Mouse (Mus musculus): ENCODE measurements at regions not wholly inside any gene's neighbourhood (a gene's known extent, or its start where the extent isn't known, plus 50 kb on each side); places are given as distances from the start of the nearest gene placed in this dataset.
A peak's percentile ranks its signal among the peaks of the same experiment; 100 is the strongest.
"Not testable (repeated sequence)": the region's sequence is repeated elsewhere in the genome, so short reads cannot be mapped to it uniquely, and the experiment has no call there.

DNA sequence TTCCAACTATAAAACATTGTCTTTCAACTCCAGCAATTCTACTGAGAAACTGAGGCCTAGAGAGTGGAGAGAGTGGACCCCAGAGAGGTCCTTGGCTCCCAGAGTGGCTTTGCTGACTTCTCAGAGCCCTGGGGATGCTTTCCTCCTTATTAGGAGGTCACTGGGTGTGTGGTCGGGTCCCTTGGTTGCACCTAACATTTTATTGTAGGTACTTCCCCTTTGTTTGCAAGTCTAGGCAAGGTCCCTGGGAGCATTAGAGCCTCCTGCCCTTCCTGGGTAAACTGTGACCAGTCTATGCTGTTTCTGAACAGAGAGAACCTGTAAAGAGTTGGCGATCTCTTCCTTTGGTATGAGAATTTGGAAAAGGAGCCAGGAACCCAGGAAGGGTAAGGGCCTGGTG, 110.5 kb downstream of the Fam43a start:
- no peak for ATAC-seq (ENCODE audit: low read depth)

DNA sequence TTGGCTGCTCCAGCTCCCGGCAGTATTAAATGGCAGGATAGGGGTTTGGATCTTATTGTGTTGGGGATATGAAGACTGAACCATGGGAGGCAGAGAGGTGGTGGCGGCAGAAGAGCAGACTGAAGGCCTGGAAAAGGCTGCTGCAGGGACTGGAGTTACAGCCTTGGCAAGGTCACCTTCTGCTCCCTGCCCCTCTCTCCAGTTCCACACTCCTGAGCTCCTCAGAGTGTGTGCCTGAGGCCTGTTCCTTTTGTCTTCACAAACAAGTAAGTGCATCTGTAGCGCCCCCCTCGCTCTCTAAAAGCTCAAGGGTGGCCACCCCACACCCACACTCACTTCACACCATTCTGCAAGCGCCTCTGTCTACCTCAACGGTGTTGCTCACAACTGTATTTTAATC, 113.0 kb downstream of the Fam43a start:
- ATAC-seq (ENCODE audit: low read depth): no peak
- H3K9me3 ChIP-seq (ENCODE audit: control insufficient read depth, low read length): no peaks in the 10 kb centered on the region
- no peak overlapping the region for H3K4me3 ChIP-seq (ENCODE audit: low read depth, low read length)

More for the DNA sequence above, 110.5 kb downstream of the Fam43a start:
- H3K4me3 ChIP-seq (ENCODE audit: low read depth, low read length): no peak overlapping the region
- WGBS: 69% methylated on average over 2 of the region's 2 CpGs
- no peak overlapping the region for H3K27ac ChIP-seq (replicated peaks; ENCODE audit: low read depth, low read length)
- H3K36me3 ChIP-seq (ENCODE audit: control insufficient read depth, insufficient read depth, low read length): no peaks in the 10 kb centered on the region
- H3K4me2 ChIP-seq (ENCODE audit: low read depth, low read length): no peak overlapping the region
- H3K4me1 ChIP-seq (ENCODE audit: control insufficient read depth, insufficient read depth, low read length): no peaks in the 10 kb centered on the region
- DNase-seq (ENCODE audit: low spot score): no peak
- no peak overlapping the region for H3K9ac ChIP-seq (ENCODE audit: low read depth, low read length)
- no peaks in the 10 kb centered on the region for H3K27me3 ChIP-seq (replicated peaks; ENCODE audit: control insufficient read depth, insufficient read depth, low read length)
- no peaks in the 10 kb centered on the region for H3K9me3 ChIP-seq (ENCODE audit: control insufficient read depth, low read length)

DNA sequence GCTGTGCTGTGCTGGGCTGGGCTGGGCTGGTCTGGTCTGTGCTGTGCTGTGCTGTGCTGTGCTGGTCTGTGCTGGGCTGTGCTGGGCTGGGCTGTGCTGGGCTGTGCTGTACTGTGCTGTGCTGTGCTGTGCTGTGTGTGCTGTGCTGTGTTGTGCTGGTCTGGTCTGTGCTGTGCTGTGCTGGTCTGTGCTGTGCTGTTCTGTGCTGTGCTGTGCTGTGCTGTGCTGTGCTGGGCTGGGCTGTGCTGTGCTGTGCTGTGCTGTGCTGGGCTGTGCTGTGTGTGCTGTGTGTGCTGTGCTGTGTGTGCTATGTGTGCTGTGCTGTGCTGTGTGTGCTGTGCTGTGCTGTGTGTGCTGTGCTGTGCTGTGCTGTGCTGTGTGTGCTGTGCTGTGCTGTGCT, 118.1 kb downstream of the Fam43a start:
- not testable (repeated sequence) for H3K36me3 ChIP-seq (ENCODE audit: control insufficient read depth, insufficient read depth, low read length); H3K9ac ChIP-seq (ENCODE audit: low read depth, low read length); ATAC-seq (ENCODE audit: low read depth); H3K4me3 ChIP-seq (ENCODE audit: low read depth, low read length); H3K27ac ChIP-seq (replicated peaks; ENCODE audit: low read depth, low read length); H3K9me3 ChIP-seq (ENCODE audit: control insufficient read depth, low read length); H3K4me1 ChIP-seq (ENCODE audit: control insufficient read depth, insufficient read depth, low read length); H3K27me3 ChIP-seq (replicated peaks; ENCODE audit: control insufficient read depth, insufficient read depth, low read length); DNase-seq (ENCODE audit: low spot score); H3K4me2 ChIP-seq (ENCODE audit: low read depth, low read length)

More for the DNA sequence above, 113.0 kb downstream of the Fam43a start:
- Histone ChIP-seq H3K4me2 (ENCODE audit: low read depth, low read length) (no peak overlapping the region), H3K27ac (replicated peaks; ENCODE audit: low read depth, low read length) (no peak overlapping the region), H3K9ac (ENCODE audit: low read depth, low read length) (no peak overlapping the region), H3K4me1 (ENCODE audit: control insufficient read depth, insufficient read depth, low read length) (no peaks in the 10 kb centered on the region), H3K27me3 (replicated peaks; ENCODE audit: control insufficient read depth, insufficient read depth, low read length) (no peaks in the 10 kb centered on the region), H3K36me3 (ENCODE audit: control insufficient read depth, insufficient read depth, low read length) (no peaks in the 10 kb centered on the region)
- WGBS: 75% methylated on average over 6 of the region's 6 CpGs
- no peak for DNase-seq (ENCODE audit: low spot score)

DNA sequence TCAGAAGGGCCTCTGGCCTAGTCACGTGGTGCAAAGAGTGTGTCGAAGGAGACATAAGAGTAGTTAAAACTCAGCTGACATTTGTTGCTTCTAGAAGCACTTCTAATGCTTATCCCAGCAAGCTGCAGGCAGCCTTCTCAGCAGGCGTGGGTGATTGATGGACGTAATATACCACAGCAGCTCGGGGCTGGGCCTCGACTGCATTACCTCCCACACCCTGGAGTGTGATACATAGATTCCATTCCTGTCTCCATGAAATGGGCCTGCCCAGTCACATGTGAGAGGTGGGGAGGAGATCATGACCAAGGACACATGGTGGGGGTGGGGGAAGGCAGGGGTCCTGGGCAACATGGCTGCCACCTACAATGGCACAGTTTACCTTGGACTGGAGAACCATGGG, 121.3 kb downstream of the Fam43a start:
- no peaks in the 10 kb centered on the region for H3K9me3 ChIP-seq (ENCODE audit: control insufficient read depth, low read length)
- ATAC-seq (ENCODE audit: low read depth): no peak
- no peaks in the 10 kb centered on the region for H3K27me3 ChIP-seq (replicated peaks; ENCODE audit: control insufficient read depth, insufficient read depth, low read length)
- no peak overlapping the region for H3K27ac ChIP-seq (replicated peaks; ENCODE audit: low read depth, low read length)
- DNase-seq (ENCODE audit: low spot score): no peak
- no peak overlapping the region for H3K9ac ChIP-seq (ENCODE audit: low read depth, low read length)
- H3K4me3 ChIP-seq (ENCODE audit: low read depth, low read length): no peak overlapping the region
- WGBS: 56% methylated on average over 6 of the region's 6 CpGs
- 0 out of 2 replicates have a peak, but pooled peaks cover 3% of the 10 kb centered on the region for H3K4me1 ChIP-seq (ENCODE audit: control insufficient read depth, insufficient read depth, low read length)
- H3K36me3 ChIP-seq (ENCODE audit: control insufficient read depth, insufficient read depth, low read length): no peaks in the 10 kb centered on the region
- no peak overlapping the region for H3K4me2 ChIP-seq (ENCODE audit: low read depth, low read length)

DNA sequence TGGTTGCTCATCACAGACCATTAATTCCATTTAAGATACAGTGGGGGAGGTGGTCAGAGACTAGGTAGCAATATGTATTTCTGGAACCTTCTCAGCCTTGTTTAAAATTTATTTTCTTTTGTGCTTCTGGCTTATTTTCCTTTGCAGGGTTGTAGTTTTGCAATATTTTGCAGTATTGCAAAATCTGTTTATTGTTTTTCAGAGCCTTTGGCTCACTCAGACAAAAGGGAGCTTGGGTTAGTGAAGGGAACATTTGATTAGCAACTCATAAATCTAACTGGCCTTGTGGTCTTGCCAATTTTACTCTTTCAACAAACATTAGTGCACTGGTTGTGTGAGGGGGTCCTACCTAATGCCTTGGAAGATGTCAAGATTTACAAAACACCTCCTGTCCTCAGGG, 121.7 kb downstream of the Fam43a start:
- ATAC-seq (ENCODE audit: low read depth) (no peak), DNase-seq (ENCODE audit: low spot score) (no peak)
- Histone ChIP-seq H3K9me3 (ENCODE audit: control insufficient read depth, low read length) (no peaks in the 10 kb centered on the region), H3K4me1 (ENCODE audit: control insufficient read depth, insufficient read depth, low read length) (0 out of 2 replicates have a peak, but pooled peaks cover 3% of the 10 kb centered on the region), H3K27me3 (replicated peaks; ENCODE audit: control insufficient read depth, insufficient read depth, low read length) (no peaks in the 10 kb centered on the region), H3K4me2 (ENCODE audit: low read depth, low read length) (no peak overlapping the region), H3K4me3 (ENCODE audit: low read depth, low read length) (no peak overlapping the region), H3K27ac (replicated peaks; ENCODE audit: low read depth, low read length) (no peak overlapping the region), H3K36me3 (ENCODE audit: control insufficient read depth, insufficient read depth, low read length) (no peaks in the 10 kb centered on the region), H3K9ac (ENCODE audit: low read depth, low read length) (no peak overlapping the region)

DNA sequence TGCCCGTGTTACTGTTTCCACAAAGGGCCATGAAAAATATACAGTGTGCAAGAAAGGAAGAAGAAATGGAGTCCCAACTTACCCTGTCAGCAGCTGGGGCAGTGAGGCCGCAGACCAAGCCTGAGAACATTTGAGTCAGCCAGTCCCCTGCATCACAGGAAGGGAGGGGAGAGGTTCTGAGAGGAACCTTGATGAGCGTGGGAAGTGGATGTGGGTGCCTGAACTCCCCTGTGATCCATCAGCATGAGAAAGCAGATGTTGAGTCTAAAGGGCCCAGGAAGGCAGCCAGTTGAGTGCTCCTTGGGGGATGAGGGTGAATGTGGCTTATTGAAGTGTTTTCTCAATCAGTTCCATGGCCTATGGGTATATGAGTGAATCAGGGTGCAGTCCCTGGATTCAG, 122.8 kb downstream of the Fam43a start:
- no peaks in the 10 kb centered on the region for H3K36me3 ChIP-seq (ENCODE audit: control insufficient read depth, insufficient read depth, low read length)
- H3K4me1 ChIP-seq (ENCODE audit: control insufficient read depth, insufficient read depth, low read length): 0 out of 2 replicates have a peak, but pooled peaks cover 3% of the 10 kb centered on the region
- H3K9ac ChIP-seq (ENCODE audit: low read depth, low read length): no peak overlapping the region
- DNase-seq (ENCODE audit: low spot score) (no peak), ATAC-seq (ENCODE audit: low read depth) (no peak)
- no peak overlapping the region for H3K4me3 ChIP-seq (ENCODE audit: low read depth, low read length)
- H3K9me3 ChIP-seq (ENCODE audit: control insufficient read depth, low read length): peaks cover 8% of the 10 kb centered on the region; the same call in 1 of the 2 replicates
- H3K27ac ChIP-seq (replicated peaks; ENCODE audit: low read depth, low read length): no peak overlapping the region
- no peaks in the 10 kb centered on the region for H3K27me3 ChIP-seq (replicated peaks; ENCODE audit: control insufficient read depth, insufficient read depth, low read length)
- 87% methylated on average over 3 of the region's 3 CpGs for WGBS
- no peak overlapping the region for H3K4me2 ChIP-seq (ENCODE audit: low read depth, low read length)

DNA sequence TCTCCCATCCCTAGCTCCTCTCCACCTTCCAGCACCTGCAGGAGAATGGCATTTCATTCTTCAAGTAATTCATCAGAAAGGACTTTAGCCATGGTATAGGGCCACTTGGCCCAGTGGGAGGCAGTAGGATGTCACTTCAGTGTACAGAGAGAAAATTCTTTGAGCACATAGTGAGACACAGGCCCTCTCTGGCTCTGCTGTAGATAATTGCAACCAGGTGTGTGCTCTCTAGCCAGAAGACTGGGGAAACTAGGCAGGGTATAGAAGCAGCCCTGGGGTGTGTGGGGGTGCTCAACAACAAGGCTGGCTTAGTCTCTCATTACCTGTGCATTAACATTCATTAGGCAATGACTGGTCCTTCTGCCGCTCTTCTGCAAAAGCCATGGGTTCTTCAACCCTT, 125.1 kb downstream of the Fam43a start:
- H3K27me3 ChIP-seq (replicated peaks; ENCODE audit: control insufficient read depth, insufficient read depth, low read length): no peaks in the 10 kb centered on the region
- ATAC-seq (ENCODE audit: low read depth): no peak
- 67% methylated on average over 1 of the region's 1 CpGs for WGBS
- no peak overlapping the region for H3K4me2 ChIP-seq (ENCODE audit: low read depth, low read length)
- peak; percentile 43 for DNase-seq (ENCODE audit: low spot score)
- H3K27ac ChIP-seq (replicated peaks; ENCODE audit: low read depth, low read length): no peak overlapping the region
- 0 out of 2 replicates have a peak, but pooled peaks cover 3% of the 10 kb centered on the region for H3K4me1 ChIP-seq (ENCODE audit: control insufficient read depth, insufficient read depth, low read length)
- H3K36me3 ChIP-seq (ENCODE audit: control insufficient read depth, insufficient read depth, low read length): no peaks in the 10 kb centered on the region
- no peak overlapping the region for H3K4me3 ChIP-seq (ENCODE audit: low read depth, low read length)
- no peak overlapping the region for H3K9ac ChIP-seq (ENCODE audit: low read depth, low read length)
- H3K9me3 ChIP-seq (ENCODE audit: control insufficient read depth, low read length): peaks cover 8% of the 10 kb centered on the region; the same call in 1 of the 2 replicates

DNA sequence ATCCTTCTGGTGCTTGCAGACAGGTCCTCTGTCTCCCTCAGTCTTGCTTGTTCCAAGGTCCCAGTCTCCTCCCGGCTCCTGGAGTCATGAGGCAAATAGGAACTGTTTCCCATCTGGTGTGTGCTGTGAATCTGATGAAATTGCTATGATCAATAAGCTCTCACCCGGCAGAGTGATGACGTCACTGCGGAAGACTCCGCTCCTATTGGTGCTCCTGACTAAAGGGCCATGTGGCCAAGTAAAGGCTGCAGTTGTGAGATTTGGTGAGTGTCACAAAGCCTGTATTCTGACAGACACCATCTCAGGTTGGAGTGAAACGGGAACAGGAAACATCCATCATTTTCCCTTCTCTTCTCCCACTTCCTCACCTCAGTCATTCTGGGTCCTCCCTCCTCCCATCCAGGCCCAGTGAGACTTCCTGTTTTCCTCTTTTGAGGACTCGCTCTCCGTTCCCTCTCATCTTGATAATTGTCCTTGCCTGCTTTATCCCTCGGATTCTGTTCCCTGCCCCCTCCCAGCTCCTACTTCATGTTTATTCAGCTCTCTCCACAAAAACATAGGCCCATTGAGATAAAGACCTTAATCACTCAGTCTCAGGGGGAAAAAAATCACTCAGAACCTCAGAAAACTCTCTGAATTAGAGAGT, 133.4 kb downstream of the Fam43a start:
- no peaks in the 10 kb centered on the region for H3K27me3 ChIP-seq (replicated peaks; ENCODE audit: control insufficient read depth, insufficient read depth, low read length)
- ATAC-seq (ENCODE audit: low read depth) (peak; percentile 35), DNase-seq (ENCODE audit: low spot score) (no peak)
- H3K9me3 ChIP-seq (ENCODE audit: control insufficient read depth, low read length): no peaks in the 10 kb centered on the region
- no peak overlapping the region for H3K27ac ChIP-seq (replicated peaks; ENCODE audit: low read depth, low read length)
- WGBS: 47% methylated on average over 9 of the region's 9 CpGs
- no peak overlapping the region for H3K4me2 ChIP-seq (ENCODE audit: low read depth, low read length)
- H3K9ac ChIP-seq (ENCODE audit: low read depth, low read length): no peak overlapping the region
- peaks cover 17% of the 10 kb centered on the region; the same call in 1 of the 2 replicates for H3K4me1 ChIP-seq (ENCODE audit: control insufficient read depth, insufficient read depth, low read length)
- no peak overlapping the region for H3K4me3 ChIP-seq (ENCODE audit: low read depth, low read length)
- no peaks in the 10 kb centered on the region for H3K36me3 ChIP-seq (ENCODE audit: control insufficient read depth, insufficient read depth, low read length)

DNA sequence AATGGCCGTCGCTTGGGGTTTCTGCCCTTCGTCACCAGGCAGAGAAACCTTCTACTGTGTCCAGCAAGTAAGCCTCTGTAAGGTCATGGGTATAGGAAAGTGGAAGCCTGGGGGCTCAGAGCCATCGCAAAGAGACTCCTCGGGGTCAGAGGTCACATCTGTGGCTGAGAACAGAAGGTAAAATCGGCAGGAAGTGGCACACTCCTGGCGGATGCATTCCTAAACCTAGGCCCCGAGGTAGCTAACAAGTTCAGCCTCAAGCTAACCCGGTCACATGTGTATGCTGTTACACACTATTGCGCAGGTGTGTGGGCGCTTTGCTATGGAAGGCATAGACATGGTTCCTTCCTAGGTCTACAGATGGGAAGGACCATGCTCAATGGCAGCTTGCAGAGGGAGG, 134.0 kb downstream of the Fam43a start:
- no peak overlapping the region for H3K4me2 ChIP-seq (ENCODE audit: low read depth, low read length)
- H3K4me3 ChIP-seq (ENCODE audit: low read depth, low read length): no peak overlapping the region
- H3K4me1 ChIP-seq (ENCODE audit: control insufficient read depth, insufficient read depth, low read length): peaks cover 17% of the 10 kb centered on the region; the same call in 1 of the 2 replicates
- 40% methylated on average over 11 of the region's 11 CpGs for WGBS
- no peak overlapping the region for H3K27ac ChIP-seq (replicated peaks; ENCODE audit: low read depth, low read length)
- H3K36me3 ChIP-seq (ENCODE audit: control insufficient read depth, insufficient read depth, low read length): no peaks in the 10 kb centered on the region
- no peaks in the 10 kb centered on the region for H3K27me3 ChIP-seq (replicated peaks; ENCODE audit: control insufficient read depth, insufficient read depth, low read length)
- ATAC-seq (ENCODE audit: low read depth): no peak
- H3K9me3 ChIP-seq (ENCODE audit: control insufficient read depth, low read length): no peaks in the 10 kb centered on the region
- H3K9ac ChIP-seq (ENCODE audit: low read depth, low read length): no peak overlapping the region
- DNase-seq (ENCODE audit: low spot score): no peak
